Mouse (Mus musculus): ENCODE data around the gene Ptprd. TPM values are rescaled to one million over a fixed set of nuclear protein-coding genes. Genes with fewer than 3 reads are reported as not detected.

Gene Ptprd
- total and polyA plus RNA-seq, 3 experiments, result not detected

- H3K4me3 ChIP-seq (ENCODE audit: control insufficient read depth in 1 of 2, insufficient read depth in 1 of 2, low read depth in 2 of 2, low read length in 2 of 2), result no peak overlapping the region
These were observed 1134.2 kb downstream of the Ptprd start for GRCm38 (mm10) chr4:77077607-77078006.

GRCm38 (mm10) chr4:77050536-77051207 lies 1161.1 kb downstream of the Ptprd start:
- Histone ChIP-seq H3K79me2 (ENCODE audit: control insufficient read depth, insufficient read depth, low read length, poor library complexity) (no peaks in the 10 kb centered on the region), H3K4me3 (ENCODE audit: control insufficient read depth in 1 of 2, insufficient read depth in 1 of 2, low read depth in 2 of 2, low read length in 2 of 2) (no peak overlapping the region), H3K36me3 (ENCODE audit: control insufficient read depth in 1 of 2, insufficient read depth in 2 of 2, low read length in 2 of 2) (no peaks in the 10 kb centered on the region), H3K27me3 (ENCODE audit: control insufficient read depth in 1 of 2, insufficient read depth in 2 of 2, low read length in 2 of 2) (no peaks in the 10 kb centered on the region), H3K9ac (ENCODE audit: control insufficient read depth, low read depth, low read length, poor library complexity, severe bottlenecking) (no peak overlapping the region), H3K4me1 (ENCODE audit: control insufficient read depth in 1 of 2, insufficient read depth in 2 of 2, low read length in 2 of 2) (no peaks in the 10 kb centered on the region), H3K9me3 (replicated peaks; ENCODE audit: insufficient read depth, low read length) (no peaks in the 10 kb centered on the region), H3K27ac (ENCODE audit: control insufficient read depth, low read depth, low read length) (no peak overlapping the region)
- no peak for TF ChIP-seq TBP (IDR thresholded peaks at IDR 0.05; ENCODE audit: low read depth, low read length)
- TF ChIP-seq ZMIZ1 (IDR thresholded peaks at IDR 0.05; ENCODE audit: low read depth, low read length), result no peak
- no peak for TF ChIP-seq MAFK (IDR thresholded peaks at IDR 0.05; ENCODE audit: borderline replicate concordance, low read depth, low read length)
- no peak for TF ChIP-seq EP300 (IDR thresholded peaks at IDR 0.05; ENCODE audit: low read depth in 1 of 2, low read length in 2 of 2)
- no peak for TF ChIP-seq MEF2A (IDR thresholded peaks at IDR 0.05; ENCODE audit: extremely low read depth, insufficient replicate concordance, low read depth, low read length, poor library complexity, severe bottlenecking)
- no peak for TF ChIP-seq RCOR1 (IDR thresholded peaks at IDR 0.05; ENCODE audit: low read depth, low read length)
- TF ChIP-seq E2F4 (IDR thresholded peaks at IDR 0.05; ENCODE audit: borderline replicate concordance, low read depth, low read length), result no peak
- no peak for TF ChIP-seq SMC3 (IDR thresholded peaks at IDR 0.05; ENCODE audit: low read depth, low read length)
- TF ChIP-seq POLR2AphosphoS5 (IDR thresholded peaks at IDR 0.05; ENCODE audit: borderline replicate concordance, low read depth, low read length), result no peak
- TF ChIP-seq TCF12 (IDR thresholded peaks at IDR 0.05; ENCODE audit: low read depth, low read length), result no peak
- no peak for TF ChIP-seq MYB (IDR thresholded peaks at IDR 0.05; ENCODE audit: low read depth, low read length)
- no peak for TF ChIP-seq NELFE (IDR thresholded peaks at IDR 0.05; ENCODE audit: low read depth, low read length)
- no peak for TF ChIP-seq ZC3H11A (IDR thresholded peaks at IDR 0.05; ENCODE audit: low read depth, low read length)
- no peak for DNase-seq (ENCODE audit: low read depth, low spot score)

More at GRCm38 (mm10) chr4:77077607-77078006, 1134.2 kb downstream of the Ptprd start:
- H3K27me3 ChIP-seq (ENCODE audit: control insufficient read depth in 1 of 2, insufficient read depth in 2 of 2, low read length in 2 of 2), result no peaks in the 10 kb centered on the region
- DNase-seq (ENCODE audit: low read depth, low spot score), result no peak
- no peaks in the 10 kb centered on the region for H3K4me1 ChIP-seq (ENCODE audit: control insufficient read depth in 1 of 2, insufficient read depth in 2 of 2, low read length in 2 of 2)
- no peaks in the 10 kb centered on the region for H3K79me2 ChIP-seq (ENCODE audit: control insufficient read depth, insufficient read depth, low read length, poor library complexity)
- H3K9ac ChIP-seq (ENCODE audit: control insufficient read depth, low read depth, low read length, poor library complexity, severe bottlenecking), result no peak overlapping the region
- H3K9me3 ChIP-seq (replicated peaks; ENCODE audit: insufficient read depth, low read length), result no peaks in the 10 kb centered on the region
- TF ChIP-seq EP300 (IDR thresholded peaks at IDR 0.05; ENCODE audit: low read depth in 1 of 2, low read length in 2 of 2) (no peak), ZKSCAN1 (IDR thresholded peaks at IDR 0.05; ENCODE audit: low read depth, low read length) (no peak)
- H3K27ac ChIP-seq (ENCODE audit: control insufficient read depth, low read depth, low read length), result no peak overlapping the region
- H3K36me3 ChIP-seq (ENCODE audit: control insufficient read depth in 1 of 2, insufficient read depth in 2 of 2, low read length in 2 of 2), result no peaks in the 10 kb centered on the region

Measured in MEL (cell line).